Mouse (Mus musculus) myocyte (in vitro differentiated cells): ENCODE data around the gene Lcmt1.

Source experiments
- CEBPB ChIP-seq: IDR thresholded peaks from 2 replicates; pipeline ENCODE4 v1.6.1; 2011; ENCODE audit warnings: mild to moderate bottlenecking, moderate library complexity; ENCODE audit not compliant: poor library complexity, insufficient read depth, severe bottlenecking
- E2F4 ChIP-seq: IDR thresholded peaks from one replicate; pipeline ENCODE4 v1.6.1; 2011; ENCODE audit warnings: mild to moderate bottlenecking, control low read depth, moderate library complexity; ENCODE audit not compliant: insufficient read depth
- MAX ChIP-seq: IDR thresholded peaks from one replicate; pipeline ENCODE4 v1.6.1; 2011; ENCODE audit warnings: low read depth, mild to moderate bottlenecking, control low read depth
- MYOD1 ChIP-seq, 3 experiments: IDR thresholded peaks; one replicate each; pipeline ENCODE4 v1.6.1; 2011; ENCODE audit warnings: control low read depth in 2 of 3, low read depth in 2 of 3, mild to moderate bottlenecking in 2 of 3, moderate library complexity in 1 of 3; ENCODE audit not compliant: insufficient read length in 2 of 3, control insufficient read depth in 1 of 3
- POLR2A ChIP-seq: IDR thresholded peaks from one replicate; pipeline ENCODE4 v1.6.1; 2011; ENCODE audit warnings: low read depth, mild to moderate bottlenecking, control low read depth, moderate library complexity; ENCODE audit not compliant: insufficient read length
- POLR2AphosphoS2 ChIP-seq: IDR thresholded peaks from one replicate; pipeline ENCODE4 v1.6.1; 2011; ENCODE audit warnings: low read depth, control low read depth; ENCODE audit not compliant: insufficient read length
- REST ChIP-seq: IDR thresholded peaks from one replicate; pipeline ENCODE4 v1.6.1; 2011; ENCODE audit warnings: mild to moderate bottlenecking, control low read depth, moderate library complexity; ENCODE audit not compliant: insufficient read depth, insufficient read length
- TCF12 ChIP-seq: IDR thresholded peaks from one replicate; pipeline ENCODE4 v1.6.1; 2011; ENCODE audit warnings: mild to moderate bottlenecking, control low read depth; ENCODE audit not compliant: poor library complexity, insufficient read depth, severe bottlenecking
- TCF3 ChIP-seq: IDR thresholded peaks from one replicate; pipeline ENCODE4 v1.6.1; 2011; ENCODE audit warnings: low read depth, control low read depth; ENCODE audit not compliant: insufficient read length
- USF1 ChIP-seq: IDR thresholded peaks from one replicate; pipeline ENCODE4 v1.6.1; 2011; ENCODE audit warnings: low read depth, mild to moderate bottlenecking, control low read depth, moderate library complexity

- TF ChIP-seq POLR2A (no peak), MYOD1 (IDR thresholded peaks at IDR 0.05; ENCODE audit: control insufficient read depth in 1 of 3, insufficient read length in 2 of 3, low read depth in 2 of 3) (no peak), TCF12 (no peak), TCF3 (no peak), E2F4 (no peak), USF1 (no peak), CEBPB (no peak), REST (no peak), POLR2AphosphoS2 (no peak), MAX (no peak)
Measured at GRCm38 (mm10) chr7:123397369-123397768, 27.8 kb downstream of the Lcmt1 start.
